Comparison of ENCODE assay signal across 18 mouse cellular contexts in the genomic region with DNA sequence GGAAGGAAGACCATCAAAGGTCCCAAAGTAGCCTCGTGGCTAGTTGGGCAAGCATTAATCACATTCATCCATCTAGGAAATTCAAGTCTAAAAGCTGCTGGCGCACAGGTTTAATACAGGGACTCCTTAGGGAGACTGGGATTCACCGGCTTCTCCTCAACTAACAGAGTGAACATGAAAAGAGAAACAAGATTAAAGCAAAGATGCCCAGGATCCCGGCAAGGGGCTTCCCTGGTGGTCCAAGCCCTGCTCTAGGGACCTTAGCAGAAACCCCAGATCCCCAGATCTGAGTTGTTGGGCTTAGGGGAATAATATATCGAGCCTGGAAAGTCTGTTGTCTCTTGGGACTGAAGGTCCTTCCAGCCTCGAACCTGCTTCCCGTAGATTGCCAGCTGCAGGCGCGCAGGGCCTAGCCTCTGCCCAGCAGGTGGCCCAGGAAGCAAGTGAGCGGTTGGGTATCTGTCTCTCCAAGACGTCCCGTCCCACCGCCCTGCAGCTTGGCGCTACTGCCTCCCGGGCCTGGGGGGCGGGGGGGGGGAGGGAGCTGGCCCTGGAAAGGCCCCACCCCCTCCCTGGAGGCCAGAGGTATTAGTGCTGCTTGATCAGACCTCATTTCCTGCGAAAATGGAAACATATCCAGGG. TPM values are rescaled to one million over a fixed set of nuclear protein-coding genes. Genes with fewer than 3 reads are reported as not detected.
DNase-seq lines count a peak whose midpoint lies in the region; ATAC-seq and TF ChIP-seq lines count a peak whose summit lies in the region.
"Had no signal": no experiment of that assay in that cellular context is flagged by ENCODE, and none has a peak within 500 bp of the region (broad histone marks: within the 10 kb centered on the region; RNA-seq: fewer than 3 reads in every experiment).

No protein-coding gene starts in this region.

- peak; percentile 26 for DNase-seq in forebrain, embryonic 10.5 days (ENCODE audit: extremely low spot score, low spot score)
- no peak for DNase-seq in liver, postnatal 0 days
- DNase-seq in liver: no peak
- DNase-seq in MEL (ENCODE audit: low read depth, low spot score): peak; percentile 43
- DNase-seq in ovary, postnatal 14 days (ENCODE audit: low spot score): no peak
- no peak for DNase-seq in gastrocnemius, postnatal 36 days
- DNase-seq: adrenal gland, postnatal 14 days; cerebellum, adult 18-20 months; heart, adult 11 months; heart, postnatal 10 days; lung, postnatal 4 days; right cerebral cortex, adult 18-20 months; thymus, postnatal 14 days had no signal

- no peak overlapping the region for H3K4me3 ChIP-seq in forebrain, embryonic 10.5 days
- no peak overlapping the region for H3K4me3 ChIP-seq in forebrain, embryonic 16.5 days (replicated peaks; ENCODE audit: low read length)
- H3K4me3 ChIP-seq in liver, postnatal 0 days (ENCODE audit: low read depth, low read length): no peak overlapping the region
- H3K4me3 ChIP-seq in MEL (ENCODE audit: control insufficient read depth in 1 of 2, insufficient read depth in 1 of 2, low read depth in 2 of 2, low read length in 2 of 2): 0 out of 4 replicates have a peak overlapping the region, but pooled peaks of 1 of the 2 experiments have one; percentile 8
- H3K4me3 ChIP-seq in limb, embryonic 13.5 days: peak overlapping the region; percentile 4; the same call in 1 of the 2 replicates

- no peaks in the 10 kb centered on the region for H3K9me3 ChIP-seq in forebrain, embryonic 10.5 days
- H3K9me3 ChIP-seq in forebrain, embryonic 16.5 days (ENCODE audit: control insufficient read depth, low read length): no peaks in the 10 kb centered on the region
- H3K9me3 ChIP-seq in liver, postnatal 0 days (ENCODE audit: low read length): no peaks in the 10 kb centered on the region
- no peaks in the 10 kb centered on the region for H3K9me3 ChIP-seq in MEL (replicated peaks; ENCODE audit: insufficient read depth, low read length)
- no peaks in the 10 kb centered on the region for H3K9me3 ChIP-seq in limb, embryonic 13.5 days

- no peak; the same call in 1 of the 2 replicates for TF ChIP-seq RAD21 in MEL (IDR thresholded peaks at IDR 0.05; ENCODE audit: low read depth, low read length)

- no peaks in the 10 kb centered on the region for H3K36me3 ChIP-seq in forebrain, embryonic 10.5 days (replicated peaks)
- H3K36me3 ChIP-seq in forebrain, embryonic 16.5 days (ENCODE audit: control insufficient read depth, insufficient read depth): no peaks in the 10 kb centered on the region
- H3K36me3 ChIP-seq in liver, postnatal 0 days (replicated peaks; ENCODE audit: insufficient read depth, low read length): no peaks in the 10 kb centered on the region
- H3K36me3 ChIP-seq in MEL (ENCODE audit: control insufficient read depth in 1 of 2, insufficient read depth in 2 of 2, low read length in 2 of 2): no peaks in the 10 kb centered on the region; a peak in 1 of 4 replicates
- H3K36me3 ChIP-seq in limb, embryonic 13.5 days: no peaks in the 10 kb centered on the region

- H3K79me2 ChIP-seq in MEL (ENCODE audit: control insufficient read depth, insufficient read depth, low read length, poor library complexity): no peaks in the 10 kb centered on the region

- no peak overlapping the region for H3K9ac ChIP-seq in forebrain, embryonic 16.5 days (replicated peaks; ENCODE audit: low read depth, low read length)
- H3K9ac ChIP-seq in liver, postnatal 0 days (replicated peaks): no peak overlapping the region
- no peak overlapping the region for H3K9ac ChIP-seq in MEL (ENCODE audit: control insufficient read depth, low read depth, low read length, poor library complexity, severe bottlenecking)
- H3K9ac ChIP-seq in limb, embryonic 13.5 days: no peak overlapping the region

- no peak for ATAC-seq in forebrain, embryonic 16.5 days
- no peak for ATAC-seq in liver, postnatal 0 days
- no peak for ATAC-seq in limb, embryonic 13.5 days (ENCODE audit: low FRiP score, low read depth)

- WGBS in forebrain, embryonic 10.5 days: 2% methylated on average over 16 of the region's 17 CpGs
- WGBS in forebrain, embryonic 16.5 days: 2% methylated on average over 16 of the region's 17 CpGs
- WGBS in liver, postnatal 0 days (ENCODE audit: insufficient replicate concordance): 6% methylated on average over 16 of the region's 17 CpGs
- 4% methylated on average over 16 of the region's 17 CpGs for WGBS in limb, embryonic 13.5 days

- H3K27me3 ChIP-seq in forebrain, embryonic 10.5 days (ENCODE audit: poor library complexity, severe bottlenecking): peaks cover 95% of the 10 kb centered on the region
- peaks cover 66% of the 10 kb centered on the region for H3K27me3 ChIP-seq in forebrain, embryonic 16.5 days (replicated peaks; ENCODE audit: control insufficient read depth, insufficient read depth, low read length)
- H3K27me3 ChIP-seq in liver, postnatal 0 days (ENCODE audit: insufficient read depth, low read length): peaks cover 76% of the 10 kb centered on the region
- no peaks in the 10 kb centered on the region for H3K27me3 ChIP-seq in MEL (ENCODE audit: control insufficient read depth in 1 of 2, insufficient read depth in 2 of 2, low read length in 2 of 2)
- H3K27me3 ChIP-seq in limb, embryonic 13.5 days: peaks cover 85% of the 10 kb centered on the region

- TF ChIP-seq POLR2A in MEL (IDR thresholded peaks at IDR 0.05; ENCODE audit: control insufficient read depth in 1 of 2, insufficient read depth in 1 of 2, low read depth in 1 of 2, low read length in 2 of 2, poor library complexity in 1 of 2): no peak

- intact Hi-C loops in gastrocnemius, postnatal 36 days (cut with DNase I): loop anchor here (5.0 kb wide), 4 partner anchors 60 to 525 kb away; a partner anchor contains a TSS

- H3K27ac ChIP-seq in forebrain, embryonic 10.5 days: no peak overlapping the region
- no peak overlapping the region for H3K27ac ChIP-seq in forebrain, embryonic 16.5 days (ENCODE audit: low read length)
- H3K27ac ChIP-seq in liver, postnatal 0 days (ENCODE audit: low read depth): no peak overlapping the region
- no peak overlapping the region for H3K27ac ChIP-seq in MEL (ENCODE audit: control insufficient read depth, low read depth, low read length)
- no peak overlapping the region for H3K27ac ChIP-seq in limb, embryonic 13.5 days

- no peak overlapping the region for H3K4me2 ChIP-seq in forebrain, embryonic 16.5 days (ENCODE audit: low read length)
- no peak overlapping the region for H3K4me2 ChIP-seq in liver, postnatal 0 days (ENCODE audit: low read depth, low read length)
- no peak overlapping the region for H3K4me2 ChIP-seq in limb, embryonic 13.5 days (replicated peaks)

- H3K4me1 ChIP-seq in forebrain, embryonic 10.5 days: peaks cover 34% of the 10 kb centered on the region
- H3K4me1 ChIP-seq in forebrain, embryonic 16.5 days (replicated peaks; ENCODE audit: control insufficient read depth, insufficient read depth, low read length): peaks cover 14% of the 10 kb centered on the region
- H3K4me1 ChIP-seq in liver, postnatal 0 days (ENCODE audit: insufficient read depth): peaks cover 10% of the 10 kb centered on the region
- no peaks in the 10 kb centered on the region for H3K4me1 ChIP-seq in MEL (ENCODE audit: control insufficient read depth in 1 of 2, insufficient read depth in 2 of 2, low read length in 2 of 2)
- H3K4me1 ChIP-seq in limb, embryonic 13.5 days: peaks cover 22% of the 10 kb centered on the region

- peak; percentile 33 for TF ChIP-seq CTCF in liver, postnatal 0 days (IDR thresholded peaks at IDR 0.05; ENCODE audit: low read depth)
- peak in 2 of 3 experiments; percentile 38 to 51; a peak in 4 of 6 replicates for TF ChIP-seq CTCF in MEL (IDR thresholded peaks at IDR 0.05 in 2 of 3, conservative IDR thresholded peaks at IDR 0.05 in 1 of 3; ENCODE audit: control insufficient read depth in 1 of 3, insufficient read depth in 1 of 3, low read depth in 2 of 3, low read length in 3 of 3, poor library complexity in 1 of 3, severe bottlenecking in 1 of 3)

- TF ChIP-seq EP300 in liver, postnatal 0 days (IDR thresholded peaks at IDR 0.05; ENCODE audit: low read depth): no peak
- TF ChIP-seq EP300 in MEL (IDR thresholded peaks at IDR 0.05; ENCODE audit: low read depth in 1 of 2, low read length in 2 of 2): no peak

TF ChIP-seq in MEL, 35 proteins besides CTCF, POLR2A, EP300 and RAD21:
- no peak for TF ChIP-seq MEF2A (IDR thresholded peaks at IDR 0.05; ENCODE audit: extremely low read depth, insufficient replicate concordance, low read depth, low read length, poor library complexity, severe bottlenecking)
- peak; percentile 50 for TF ChIP-seq SMC3 (IDR thresholded peaks at IDR 0.05; ENCODE audit: low read depth, low read length)

RNA-seq across cellular contexts. Expression of a gene that starts 13.3 kb away (rescaled TPM):
- not detected in 2 replicates for polyA plus RNA-seq in forebrain, embryonic 10.5 days (2016; fragmentation: Nextera tagmentation; extraction: Ambion mirVana)
- polyA plus RNA-seq in forebrain, embryonic 16.5 days (2015; fragmentation: Nextera tagmentation; extraction: Ambion mirVana): not detected in 2 replicates
- 0.04 TPM in 1 of 2 replicates, not detected in the other for polyA plus RNA-seq in liver, postnatal 0 days (2015; fragmentation: Nextera tagmentation; extraction: Ambion mirVana)
- total RNA-seq in MEL (2012; rRNA removed): not detected in 2 replicates
- not detected for polyA plus RNA-seq in MEL (2012; ENCODE audit: insufficient read depth in 1 of 2, insufficient read length in 2 of 2, low read depth in 1 of 2, low replicate concordance in 2 of 2, missing spikeins in 1 of 2)
- 1.4 and 1.5 TPM in 2 replicates for polyA plus RNA-seq in limb, embryonic 13.5 days (2015; fragmentation: Nextera tagmentation; extraction: Ambion mirVana)
- total RNA-seq in gastrocnemius, postnatal 36 days (2021): 10 to 100 TPM; 48.9 to 50.8 TPM
- total RNA-seq: adrenal gland, postnatal 14 days; heart, postnatal 10 days; layer of hippocampus, postnatal 25 days had no signal
- polyA plus RNA-seq: kidney, embryonic 16.5 days; liver, adult 2 months had no signal

Comparison
In these comparisons a context has a peak if more than half of its experiments do, and no peak if none do; other contexts are left out.
1. DNase-seq: peak in forebrain, embryonic 10.5 days (single experiment) and MEL (single experiment); none in liver, postnatal 0 days (single experiment), liver (single experiment), ovary, postnatal 14 days (single experiment) and gastrocnemius, postnatal 36 days (0 of 2).